Mouse (Mus musculus): ENCODE measurements around the gene Izumo1.

- TF ChIP-seq CTCF (IDR thresholded peaks at IDR 0.05; ENCODE audit: borderline replicate concordance, insufficient read depth, low read depth, low read length) (no peak), POLR2A (IDR thresholded peaks at IDR 0.05; ENCODE audit: borderline replicate concordance, insufficient read depth, low read length) (no peak)
These were observed 46.1 kb downstream of the Izumo1 start for GRCm38 (mm10) chr7:45667761-45668160.

Data from cerebellum, adult 2 months (tissue).